Mouse (Mus musculus) CH12.LX (cell line): Measurements from ENCODE around the gene Tnk1. TPM values are rescaled to one million over a fixed set of nuclear protein-coding genes. Genes with fewer than 3 reads are reported as not detected.

ENCODE experiments used
- DNase-seq: peaks from one replicate; pipeline ENCODE4 v3.0.0-alpha.2; 2013; ENCODE audit errors: extremely low read depth
- H3K27ac ChIP-seq: 2 replicates; pipeline ENCODE4 v1.5.1; 2012; ENCODE audit warnings: low read depth, mild to moderate bottlenecking, control low read depth, moderate library complexity; ENCODE audit not compliant: insufficient read depth
- H3K27me3 ChIP-seq: replicated peaks from 2 replicates; pipeline ENCODE3; 2012; ENCODE audit warnings: inconsistent platforms
- H3K36me3 ChIP-seq, 2 experiments: replicated peaks in 1 of 2; 2 replicates each; pipeline versions ENCODE3 to v1.6.1; 2012; ENCODE audit warnings: inconsistent platforms in 1 of 2, low read length in 1 of 2, mild to moderate bottlenecking in 1 of 2, mixed read lengths in 1 of 2, moderate library complexity in 1 of 2; ENCODE audit not compliant: control insufficient read depth in 1 of 2, insufficient read depth in 1 of 2
- H3K4me1 ChIP-seq, 2 experiments: 2 replicates each; pipeline ENCODE4 v1.6.1; 2012; ENCODE audit warnings: inconsistent platforms in 1 of 2, moderate library complexity in 1 of 2; ENCODE audit not compliant: insufficient read depth in 2 of 2, control insufficient read depth in 1 of 2
- H3K4me2 ChIP-seq: 2 replicates; pipeline ENCODE4 v1.6.1; 2012; ENCODE audit warnings: low read depth, mild to moderate bottlenecking, control low read depth; ENCODE audit not compliant: poor library complexity, insufficient read depth, severe bottlenecking
- H3K4me3 ChIP-seq, 3 experiments: fragments of 150-350 bp in 1 of 3; sonication (generic) in 1 of 3; replicated peaks in 1 of 3; 2 replicates each; pipeline versions ENCODE3 to v1.5.1; 2011 to 2012; ENCODE audit warnings: low read depth in 2 of 3, low read length in 2 of 3, mild to moderate bottlenecking in 2 of 3, moderate library complexity in 2 of 3, control low read depth in 1 of 3, improper control_type of control experiment in 1 of 3, inconsistent platforms in 1 of 3, mixed read lengths in 1 of 3; ENCODE audit not compliant: poor library complexity in 1 of 3
- H3K79me2 ChIP-seq: replicated peaks from 2 replicates; pipeline ENCODE4 v1.6.1; 2012; ENCODE audit warnings: mild to moderate bottlenecking, moderate library complexity; ENCODE audit not compliant: control insufficient read depth, poor library complexity, insufficient read depth, severe bottlenecking; ENCODE audit errors: extremely low read depth
- H3K9ac ChIP-seq: 2 replicates; pipeline ENCODE4 v1.6.1; 2012; ENCODE audit warnings: low read depth, mild to moderate bottlenecking, control low read depth, moderate library complexity; ENCODE audit not compliant: insufficient read depth
- H3K9me3 ChIP-seq: replicated peaks from 2 replicates; pipeline ENCODE3; 2012; ENCODE audit warnings: low read length, inconsistent platforms, mixed read lengths
- BHLHE40 ChIP-seq: IDR thresholded peaks from 2 replicates; pipeline ENCODE4 v1.6.1; 2011; ENCODE audit warnings: mild to moderate bottlenecking, low read depth, low read length, improper control_type of control experiment
- CHD2 ChIP-seq: IDR thresholded peaks from 2 replicates; pipeline ENCODE4 v1.6.1; 2011; ENCODE audit warnings: low read length, improper control_type of control experiment
- CTCF ChIP-seq, 2 experiments: IDR thresholded peaks in 1 of 2; conservative IDR thresholded peaks in 1 of 2; 2 replicates each; pipeline ENCODE4 v1.5.1; 2011 to 2012; ENCODE audit warnings: low read depth in 2 of 2, low read length in 2 of 2, improper control_type of control experiment in 1 of 2, inconsistent platforms in 1 of 2, mild to moderate bottlenecking in 1 of 2, moderate library complexity in 1 of 2
- ELF1 ChIP-seq: IDR thresholded peaks from 2 replicates; pipeline ENCODE4 v1.6.1; 2014; ENCODE audit warnings: low read depth, mild to moderate bottlenecking, inconsistent platforms, low read length, improper control_type of control experiment
- EP300 ChIP-seq: IDR thresholded peaks from 2 replicates; pipeline ENCODE4 v1.6.1; 2011; ENCODE audit warnings: low read length, improper control_type of control experiment
- ETS1 ChIP-seq: conservative IDR thresholded peaks from 2 replicates; pipeline ENCODE4 v1.6.1; 2012; ENCODE audit warnings: low read depth, mild to moderate bottlenecking, inconsistent platforms, low read length, improper control_type of control experiment, moderate library complexity
- KAT2A ChIP-seq: IDR thresholded peaks from 2 replicates; pipeline ENCODE4 v1.6.1; 2012; ENCODE audit warnings: low read length, improper control_type of control experiment, inconsistent platforms; ENCODE audit not compliant: insufficient replicate concordance
- MAX ChIP-seq: IDR thresholded peaks from 2 replicates; pipeline ENCODE4 v1.6.1; 2011; ENCODE audit warnings: low read length, improper control_type of control experiment
- MAZ ChIP-seq: IDR thresholded peaks from 2 replicates; pipeline ENCODE4 v1.6.1; 2012; ENCODE audit warnings: low read depth, mild to moderate bottlenecking, inconsistent platforms, low read length, improper control_type of control experiment, moderate library complexity
- MEF2A ChIP-seq: IDR thresholded peaks from 2 replicates; pipeline ENCODE4 v1.6.1; 2014; ENCODE audit warnings: low read depth, mild to moderate bottlenecking, inconsistent platforms, low read length, improper control_type of control experiment, borderline replicate concordance
- MYC ChIP-seq: IDR thresholded peaks from 2 replicates; pipeline ENCODE4 v1.6.1; 2011; ENCODE audit warnings: low read depth, mild to moderate bottlenecking, improper control_type of control experiment, low read length
- NELFE ChIP-seq: IDR thresholded peaks from 2 replicates; pipeline ENCODE4 v1.6.1; 2011; ENCODE audit warnings: low read depth, low read length, improper control_type of control experiment
- RAD21 ChIP-seq: IDR thresholded peaks from 2 replicates; pipeline ENCODE4 v1.6.1; 2011; ENCODE audit warnings: low read depth, mild to moderate bottlenecking, low read length, improper control_type of control experiment, moderate library complexity
- SIN3A ChIP-seq: IDR thresholded peaks from 2 replicates; pipeline ENCODE4 v1.6.1; 2012; ENCODE audit warnings: low read length, improper control_type of control experiment, inconsistent platforms
- SMC3 ChIP-seq: IDR thresholded peaks from 2 replicates; pipeline ENCODE4 v1.6.1; 2011; ENCODE audit warnings: low read depth, low read length, improper control_type of control experiment
- TBP ChIP-seq: conservative IDR thresholded peaks from 2 replicates; pipeline ENCODE4 v1.6.1; 2011; ENCODE audit warnings: low read depth, low read length, improper control_type of control experiment
- TCF12 ChIP-seq: IDR thresholded peaks from 2 replicates; pipeline ENCODE4 v1.6.1; 2014; ENCODE audit warnings: low read depth, mild to moderate bottlenecking, inconsistent platforms, low read length, improper control_type of control experiment
- UBTF ChIP-seq: IDR thresholded peaks from 2 replicates; pipeline ENCODE4 v1.6.1; 2012; ENCODE audit warnings: low read depth, mild to moderate bottlenecking, inconsistent platforms, low read length, improper control_type of control experiment, moderate library complexity
- USF2 ChIP-seq: conservative IDR thresholded peaks from 2 replicates; pipeline ENCODE4 v1.6.1; 2011; ENCODE audit warnings: low read depth, low read length, improper control_type of control experiment
- ZC3H11A ChIP-seq: IDR thresholded peaks from 2 replicates; pipeline ENCODE4 v1.6.1; 2012; ENCODE audit warnings: low read depth, mild to moderate bottlenecking, inconsistent platforms, low read length, improper control_type of control experiment
- ZNF384 ChIP-seq: IDR thresholded peaks from 2 replicates; pipeline ENCODE4 v1.6.1; 2012; ENCODE audit warnings: low read depth, low read length, improper control_type of control experiment, inconsistent platforms
- dilution Hi-C: fragments of 300-500 bp; cut with MboI; formaldehyde crosslinking; loops from 2 replicates; pipeline ENCODE4 v1.14.3; 2020; ENCODE audit warnings: low sequenced_read_pairs; ENCODE audit not compliant: extremely low pct_unique_long_range_greater_than_20kb, extremely low pct_ligation_motif_present
- in situ Hi-C: fragments of 300-500 bp; cut with MboI; formaldehyde crosslinking; loops from 3 replicates; pipeline ENCODE4 v1.14.3; 2019; ENCODE audit warnings: low sequenced_read_pairs, low pct_ligation_motif_present, low pct_unique_long_range_greater_than_20kb, mixed read lengths
- polyA plus RNA-seq: library from polyadenylated mRNA; unstranded; fragments of >175 nt; gene quantifications from 2 replicates; pipeline ENCODE4 v1.2.1, GENCODE M21; 2012; ENCODE audit warnings: low read depth; ENCODE audit not compliant: insufficient read length
- total RNA-seq, 2 experiments: library from RNA; depleted of rRNA; stranded (reverse); fragments of 300-350 nt in 1 of 2; fragments of >200 nt in 1 of 2; gene quantifications; 2 replicates each; pipeline ENCODE4 v1.2.3; 2012 to 2014

Tnk1 gene
- total and polyA plus RNA-seq, 3 experiments = 0.13 to 0.30 TPM; not detected in 1

DNA sequence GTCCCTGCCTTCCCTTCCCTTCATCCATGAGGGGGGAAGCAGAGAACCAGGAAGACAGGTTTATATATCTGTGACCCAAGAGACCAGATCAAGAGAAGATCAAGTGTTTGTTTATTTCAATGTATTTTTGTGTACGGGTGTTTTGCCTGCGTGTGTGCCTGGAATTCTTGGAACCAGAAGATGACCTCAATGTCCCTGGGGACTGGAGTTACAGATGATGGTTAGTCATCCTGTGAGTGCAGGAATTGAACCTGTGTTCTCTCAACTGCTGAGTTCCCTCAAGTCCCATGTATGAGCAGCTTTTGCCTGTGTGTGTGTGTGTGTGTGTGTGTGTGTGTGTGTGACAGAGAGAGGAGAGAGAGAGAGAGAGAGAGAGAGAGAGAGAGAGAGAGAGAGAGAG is 50.9 kb downstream of the Tnk1 start:
- H3K4me2 ChIP-seq = no peak overlapping the region
- no peak for TF ChIP-seq MYC
- TF ChIP-seq EP300 = no peak
- no peak for TF ChIP-seq ETS1
- no peak for TF ChIP-seq TCF12
- TF ChIP-seq USF2 = no peak
- TF ChIP-seq MEF2A = no peak
- no peak for TF ChIP-seq NELFE
- no peak for TF ChIP-seq TBP
- no peak for TF ChIP-seq MAX
- TF ChIP-seq ELF1 = no peak
- TF ChIP-seq CTCF (conservative IDR thresholded peaks at IDR 0.05 in 1 of 2, IDR thresholded peaks at IDR 0.05 in 1 of 2; ENCODE audit: low read depth in 2 of 2, low read length in 2 of 2) = no peak
- TF ChIP-seq KAT2A = no peak
- no peak for TF ChIP-seq ZC3H11A
- TF ChIP-seq UBTF = no peak
- TF ChIP-seq SIN3A = no peak
- no peak for TF ChIP-seq MAZ
- no peak for TF ChIP-seq BHLHE40
- TF ChIP-seq, all 38 proteins: peak for 0
- DNase-seq = no peak
- Histone ChIP-seq H3K9ac (no peak overlapping the region), H3K4me1 (peaks cover 3 to 19% of the 10 kb centered on the region in 2 experiments; a peak in 2 of 4 replicates), H3K79me2 (no peaks in the 10 kb centered on the region), H3K9me3 (peaks cover 14% of the 10 kb centered on the region), H3K27me3 (peaks cover 66% of the 10 kb centered on the region), H3K4me3 (no peak overlapping the region), H3K27ac (no peak overlapping the region), H3K36me3 (no peaks in the 10 kb centered on the region)
- dilution Hi-C loops = no loop called here
- in situ Hi-C loops = no loop called here

GRCm38 (mm10) chr11:69806378-69806777 is 52.2 kb downstream of the Tnk1 start:
- in situ Hi-C loops = no loop called here
- dilution Hi-C loops = no loop called here
- no peak overlapping the region for H3K4me3 ChIP-seq
- no peak overlapping the region for H3K4me2 ChIP-seq
- no peak overlapping the region for H3K9ac ChIP-seq
- no peaks in the 10 kb centered on the region for H3K79me2 ChIP-seq
- no peak for DNase-seq
- no peak overlapping the region for H3K27ac ChIP-seq
- H3K27me3 ChIP-seq = peaks cover 65% of the 10 kb centered on the region
- H3K4me1 ChIP-seq = peaks cover 3 to 24% of the 10 kb centered on the region in 2 experiments; a peak in 2 of 4 replicates
- TF ChIP-seq CHD2 (no peak), SMC3 (peak; percentile 33), KAT2A (no peak), SIN3A (no peak), ZNF384 (peak; percentile 44; the same call in 1 of the 2 replicates), CTCF (conservative IDR thresholded peaks at IDR 0.05 in 1 of 2, IDR thresholded peaks at IDR 0.05 in 1 of 2; ENCODE audit: low read depth in 2 of 2, low read length in 2 of 2) (peak in 1 of 2 experiments; percentile 51; a peak in 2 of 4 replicates), RAD21 (peak; percentile 41), ETS1 (no peak)
- TF ChIP-seq, all 38 proteins: peak for 4
- no peaks in the 10 kb centered on the region for H3K36me3 ChIP-seq
- H3K9me3 ChIP-seq = peaks cover 19% of the 10 kb centered on the region
